Mouse (Mus musculus): Measurements from ENCODE around the gene Hacd4.
A peak's percentile ranks its signal among the peaks of the same experiment; 100 is the strongest.
"Not testable (repeated sequence)": the region's sequence is repeated elsewhere in the genome, so short reads cannot be mapped to it uniquely, and the experiment has no call there.

The Hacd4 gene

DNA sequence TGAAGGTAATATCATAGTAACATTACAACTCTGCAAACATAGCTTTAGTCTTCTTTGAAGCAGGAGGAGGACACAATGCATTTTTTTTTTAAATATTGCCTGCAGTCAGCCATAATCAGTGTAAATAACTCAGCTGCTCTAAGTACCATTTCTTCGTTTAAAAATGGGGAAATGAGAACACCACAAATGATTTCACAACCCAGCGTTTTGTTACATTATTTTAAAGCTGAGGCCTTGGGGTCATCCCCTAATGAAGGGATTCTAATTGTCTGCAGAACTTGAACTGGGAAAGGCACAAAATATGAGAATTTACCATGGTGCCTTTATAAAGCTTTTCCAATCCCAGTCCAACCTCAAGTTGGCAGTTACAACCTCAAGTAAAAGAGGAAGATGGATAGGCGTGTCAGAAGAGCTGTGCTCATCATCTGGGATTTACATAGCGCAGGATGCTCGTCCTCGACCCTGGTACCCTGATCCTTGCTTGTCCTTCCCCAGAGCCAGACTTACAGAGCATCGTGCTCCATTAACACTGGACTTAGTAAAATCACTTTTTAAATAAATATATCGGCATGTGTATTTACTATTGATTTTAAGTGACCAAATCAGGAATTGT is 6.2 kb downstream of the Hacd4 start:
- DNase-seq (ENCODE audit: low spot score): no peak

- DNase-seq (ENCODE audit: low spot score): no peak
Observed at GRCm38 (mm10) chr4:88427630-88428239, 11.0 kb downstream of the Hacd4 start.

GRCm38 (mm10) chr4:88424563-88424962 is 14.2 kb downstream of the Hacd4 start:
- no peak for DNase-seq (ENCODE audit: low spot score)

- DNase-seq (ENCODE audit: low spot score): no peak
Observed at GRCm38 (mm10) chr4:88419378-88419777, 19.4 kb downstream of the Hacd4 start.

DNA sequence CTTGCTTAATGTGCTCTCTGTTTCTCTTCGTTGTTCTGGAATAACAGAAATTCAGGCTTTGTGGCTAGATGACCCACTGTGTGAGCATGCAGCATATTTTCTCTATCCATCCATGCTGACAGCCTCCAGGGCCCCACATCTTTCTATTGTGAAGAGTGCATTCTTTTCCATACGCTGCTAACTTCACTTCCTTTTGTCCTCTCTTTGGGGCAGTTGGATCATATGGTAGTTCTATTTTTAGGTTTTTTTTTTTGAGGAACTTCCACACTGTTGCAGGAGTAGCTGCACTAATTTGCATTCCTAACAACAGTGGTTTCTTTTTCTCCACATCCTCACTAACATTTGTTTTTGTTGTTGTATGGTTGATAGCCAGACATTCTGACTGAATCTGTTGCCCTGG is 23.7 kb downstream of the Hacd4 start:
- no peak for DNase-seq (ENCODE audit: low spot score)

DNA sequence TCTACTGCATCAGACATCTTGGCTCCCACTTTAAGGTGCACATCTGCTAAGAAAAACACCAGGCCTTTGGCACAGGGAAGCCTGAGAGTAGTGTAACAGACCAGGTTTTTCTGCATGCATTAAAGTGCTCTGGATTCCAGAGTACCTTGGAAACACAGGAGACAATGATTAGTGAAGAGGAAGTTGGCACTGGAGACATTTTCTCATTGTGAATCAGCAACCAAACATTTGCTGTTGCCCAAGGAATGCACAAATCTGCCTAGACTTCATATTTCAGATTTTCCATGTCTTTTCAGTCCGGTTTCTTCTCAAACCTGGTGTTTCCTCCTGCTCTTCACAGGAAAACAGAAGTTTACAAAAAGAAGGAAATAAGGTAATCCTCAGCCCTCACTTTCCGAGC is 26.4 kb downstream of the Hacd4 start:
- no peak for DNase-seq (ENCODE audit: low spot score)

DNA sequence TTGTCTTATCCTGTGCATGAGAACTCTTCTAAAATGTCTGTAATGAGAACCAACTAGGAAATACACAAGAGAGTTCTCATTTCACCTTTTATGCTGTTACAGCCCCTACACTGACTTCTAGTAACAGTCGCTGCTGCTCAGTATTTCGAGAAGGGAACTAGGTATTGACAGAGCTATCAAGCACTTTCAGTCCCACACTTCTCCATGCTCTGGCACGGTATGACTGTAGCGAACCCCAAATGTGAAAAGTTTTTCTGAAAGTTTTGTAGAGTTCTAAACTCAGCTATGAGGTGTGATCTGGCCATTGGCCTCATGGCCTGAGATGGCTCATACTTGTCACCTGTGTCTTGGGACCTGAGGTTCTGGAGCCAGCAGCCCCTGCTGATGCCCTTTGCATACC is 29.4 kb downstream of the Hacd4 start:
- no peak for DNase-seq (ENCODE audit: low spot score)

DNA sequence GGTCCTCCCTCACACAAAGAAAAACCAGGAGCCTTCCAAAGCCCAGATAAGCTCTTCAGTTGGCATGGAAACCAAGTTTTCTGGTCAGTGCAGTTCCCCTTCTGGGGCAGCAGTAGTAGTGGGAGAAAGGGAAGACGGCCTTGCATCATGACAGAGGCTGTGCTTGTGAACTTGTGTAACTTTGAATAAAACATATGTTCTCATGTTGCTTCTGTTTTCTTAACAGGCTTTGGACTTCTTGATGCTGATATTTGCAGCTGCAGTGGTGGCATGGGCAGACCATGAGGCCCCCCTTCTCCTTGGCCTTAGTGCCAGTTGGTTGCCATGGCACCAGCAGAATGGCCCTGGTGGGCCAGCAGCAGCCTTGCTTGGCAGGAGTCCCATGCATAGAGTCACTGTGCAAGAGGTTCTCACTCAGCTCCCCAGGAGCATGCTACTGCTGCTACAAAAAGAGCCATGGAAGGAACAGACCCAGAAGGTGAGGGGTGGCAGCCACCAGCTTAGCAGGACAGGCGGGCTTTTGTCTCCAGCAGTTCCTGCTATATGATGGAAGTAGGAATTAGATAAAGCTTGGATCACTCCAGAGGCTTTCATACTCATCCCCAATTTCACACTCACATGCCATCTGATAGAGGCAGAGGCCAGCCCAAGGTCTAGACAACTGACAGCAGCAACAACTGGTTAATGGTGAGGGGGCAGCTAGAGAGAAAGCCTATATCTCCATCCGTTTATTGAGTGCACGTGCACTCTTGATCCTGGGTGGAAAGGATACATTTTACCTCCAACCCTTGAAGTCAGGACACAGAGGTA is 31.6 kb downstream of the Hacd4 start:
- no peak for DNase-seq (ENCODE audit: low spot score)

GRCm38 (mm10) chr4:88402884-88403283 is 35.8 kb downstream of the Hacd4 start:
- DNase-seq (ENCODE audit: low spot score): no peak

DNA sequence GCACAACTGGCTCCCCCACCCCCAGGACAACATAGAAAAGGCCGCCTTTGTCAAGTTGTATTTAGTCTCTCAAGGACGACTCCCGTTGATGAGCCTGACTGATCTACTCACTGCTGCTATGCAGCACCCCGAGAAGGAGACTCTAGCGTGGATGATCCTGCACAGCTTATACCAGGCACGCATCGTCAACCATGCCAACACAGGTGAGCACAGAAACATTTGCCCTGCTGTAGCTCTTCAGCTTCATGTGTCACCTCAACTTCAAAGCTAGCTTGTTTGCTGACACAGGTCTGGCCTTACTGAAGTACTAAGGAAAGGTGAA is 37.8 kb downstream of the Hacd4 start:
- no peak for DNase-seq (ENCODE audit: low spot score)

- DNase-seq (ENCODE audit: low spot score): no peak
Observed at GRCm38 (mm10) chr4:88400302-88400991, 38.3 kb downstream of the Hacd4 start.

DNA sequence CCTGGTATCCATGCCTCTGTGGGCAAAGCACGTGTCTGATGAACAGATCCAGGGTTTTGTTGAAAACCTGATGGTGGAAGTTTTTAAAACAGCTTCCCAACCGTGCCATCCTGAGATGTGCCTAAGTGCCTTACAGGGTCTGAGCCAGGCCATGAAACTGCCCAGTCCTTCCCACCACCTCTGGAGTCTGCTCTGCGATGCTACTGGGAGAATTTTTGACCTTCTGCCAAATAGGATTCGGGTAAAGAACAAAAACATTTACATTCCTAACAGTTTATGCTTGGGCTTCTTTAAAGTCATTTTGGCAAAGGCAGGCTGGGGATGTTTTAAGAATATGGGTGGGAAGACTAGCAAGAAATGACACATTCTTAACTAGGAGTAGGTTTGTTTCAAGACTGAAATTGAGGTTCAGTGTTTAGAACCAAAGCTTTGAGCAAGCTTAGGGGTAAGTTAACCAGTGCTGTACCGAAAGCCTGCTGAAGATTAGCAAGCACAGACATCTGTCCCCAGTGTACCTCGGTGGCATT is 41.7 kb downstream of the Hacd4 start:
- no peak for DNase-seq (ENCODE audit: low spot score)

GRCm38 (mm10) chr4:88395717-88396116 is 43.0 kb downstream of the Hacd4 start:
- no peak for DNase-seq (ENCODE audit: low spot score)

- not testable (repeated sequence) for DNase-seq (ENCODE audit: low spot score)
Observed at GRCm38 (mm10) chr4:88390596-88390995, 48.1 kb downstream of the Hacd4 start.

GRCm38 (mm10) chr4:88390036-88390435 is 48.7 kb downstream of the Hacd4 start:
- no peak for DNase-seq (ENCODE audit: low spot score)

- no peak for DNase-seq (ENCODE audit: low spot score)
Observed at GRCm38 (mm10) chr4:88372293-88373224, 66.2 kb downstream of the Hacd4 start.

DNA sequence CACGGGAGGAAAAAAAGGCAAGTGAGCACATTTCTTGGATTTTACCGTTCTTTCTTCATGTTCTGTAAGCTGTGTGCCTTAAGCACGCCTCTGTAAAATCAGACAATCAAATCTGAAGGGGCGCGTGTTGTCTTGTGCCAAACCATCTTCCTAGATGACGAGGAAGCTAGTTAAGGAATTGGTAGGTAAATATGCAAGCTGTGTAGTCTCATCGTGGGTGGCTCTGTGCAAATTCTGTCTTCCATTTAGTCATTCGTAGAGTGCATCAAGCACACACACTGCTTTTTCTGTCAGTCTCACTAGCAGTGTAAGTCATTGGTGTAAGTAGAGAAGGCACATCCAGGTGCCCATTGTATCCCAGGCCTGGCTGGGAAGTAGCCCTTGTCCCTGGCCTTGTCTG is 67.9 kb downstream of the Hacd4 start:
- DNase-seq (ENCODE audit: low spot score): no peak

DNA sequence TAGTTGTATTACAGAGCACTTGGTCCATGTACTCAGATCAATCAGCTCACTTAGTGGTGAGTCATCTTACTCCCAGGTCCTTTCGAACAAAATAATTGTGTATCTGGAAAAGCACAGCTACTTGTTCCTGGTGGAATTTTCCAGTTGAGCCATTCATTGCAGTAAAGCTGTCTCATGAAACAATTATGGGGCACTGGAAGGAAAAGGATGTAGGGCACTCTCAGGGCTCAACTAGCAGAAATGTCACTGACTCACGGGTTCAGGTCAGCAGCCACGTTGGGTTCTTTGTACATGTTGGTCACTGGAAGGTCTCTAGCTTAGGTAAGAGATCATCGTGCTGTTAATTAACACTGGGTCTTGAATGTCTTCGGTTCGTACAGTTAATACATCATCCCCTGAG is 68.8 kb downstream of the Hacd4 start:
- DNase-seq (ENCODE audit: low spot score): no peak

DNA sequence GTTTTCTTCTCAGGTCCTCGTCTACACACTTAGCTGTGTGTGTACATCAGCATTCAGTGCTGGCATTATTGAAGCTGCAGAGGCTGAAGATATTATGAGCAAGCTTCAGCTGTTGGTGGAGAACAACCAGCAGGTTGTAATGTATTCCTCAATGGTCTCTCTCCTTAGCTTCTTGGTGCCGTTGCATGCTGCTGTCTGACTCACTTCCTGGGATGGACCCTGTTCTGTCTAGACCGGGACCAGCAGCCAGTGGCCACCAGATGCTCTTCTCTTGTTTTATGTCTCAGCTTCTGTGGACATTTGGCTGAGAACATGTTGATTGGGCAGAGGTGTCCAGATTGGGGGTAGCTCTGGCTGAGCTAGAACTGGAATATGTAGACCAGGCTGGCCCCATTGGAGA is 81.3 kb downstream of the Hacd4 start:
- no peak for DNase-seq (ENCODE audit: low spot score)

DNA sequence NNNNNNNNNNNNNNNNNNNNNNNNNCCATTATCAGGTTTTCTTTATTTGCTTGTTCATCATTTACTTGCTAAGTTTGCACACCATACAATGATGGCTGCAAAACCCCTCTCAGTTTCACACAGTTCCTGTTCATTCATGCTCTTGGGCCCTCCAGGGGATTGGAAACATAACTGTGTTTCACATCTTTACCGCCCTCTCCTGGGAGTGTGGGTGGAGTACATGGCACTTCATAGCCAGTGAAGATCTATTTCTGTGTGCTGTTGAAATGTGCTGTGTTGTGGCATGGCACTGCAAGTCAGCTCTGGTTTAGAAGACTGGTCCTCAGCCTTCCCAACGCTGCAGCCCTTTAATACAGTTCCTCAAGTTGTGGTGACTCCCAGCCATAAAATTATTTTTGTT is 82.1 kb downstream of the Hacd4 start:
- no peak for DNase-seq (ENCODE audit: low spot score)

DNA sequence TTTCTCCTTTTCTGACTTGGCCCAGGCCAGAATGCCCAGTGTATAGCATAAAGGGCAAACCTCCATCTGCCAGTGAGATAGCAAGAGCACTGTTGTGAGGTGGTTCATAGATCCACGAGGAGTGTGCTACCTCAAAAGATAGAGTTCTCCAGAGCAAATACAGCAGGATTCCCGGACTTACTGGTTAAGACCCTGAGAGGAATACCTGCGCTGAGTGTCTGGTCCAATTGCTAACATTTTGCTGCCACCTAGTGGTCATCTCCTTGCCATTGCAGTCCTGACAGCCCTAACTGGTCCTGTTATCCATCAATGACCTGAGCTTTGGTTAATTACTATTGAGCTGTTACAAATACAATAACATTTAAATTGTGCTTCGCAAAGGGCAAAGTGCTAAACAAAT is 87.8 kb downstream of the Hacd4 start:
- DNase-seq (ENCODE audit: low spot score): peak; percentile 69
